Mouse (Mus musculus): ENCODE results near the gene Cxcl9. TPM values are rescaled to one million over a fixed set of nuclear protein-coding genes. Genes with fewer than 3 reads are reported as not detected.

Cxcl9 gene
- polyA plus RNA-seq (2014; fragmentation: Illumina TruSeq; extraction: RNeasy Lipid Tissue Mini Kit (QIAGEN cat#74804); ENCODE audit: low read depth, low replicate concordance), result 2.2 TPM

GRCm38 (mm10) chr5:92327929-92328328, at the start of gene Cxcl9:
Gene Cxcl9, minus strand, starts transcription at chr5:92328079.

DNA sequence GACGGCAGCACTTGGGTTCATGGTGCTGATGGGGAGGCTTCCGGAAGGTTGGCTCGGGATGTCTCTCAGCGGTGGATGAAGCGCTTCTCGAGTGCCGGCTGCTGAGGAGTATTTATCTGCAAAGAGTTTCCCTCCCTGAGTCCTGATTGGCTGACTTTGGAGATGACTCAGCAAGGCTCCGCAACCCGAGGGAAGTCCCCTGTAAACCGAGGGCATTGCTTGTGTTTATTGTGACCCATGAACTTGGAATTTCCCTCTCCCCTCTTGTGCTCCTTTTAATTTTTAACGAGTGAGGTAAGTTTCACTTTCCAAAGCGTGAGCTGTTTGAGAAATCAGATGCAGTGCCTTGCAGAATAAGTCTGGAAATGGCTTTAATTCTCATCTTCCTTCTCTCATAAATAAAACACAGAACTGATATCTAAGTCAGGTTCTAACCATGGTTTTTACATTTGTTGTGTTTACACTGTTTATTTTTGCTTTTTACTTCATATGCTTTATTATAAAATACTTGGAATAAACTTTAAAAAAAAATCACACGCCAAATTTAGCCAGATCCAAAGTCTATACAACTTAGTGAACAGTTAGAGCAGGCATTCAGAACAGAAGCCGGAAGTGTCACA, 21.0 kb upstream of the Cxcl9 start, which contains the start of gene Cxcl10:
Cxcl10 (minus strand) TSS at position 96 of the 620 bp plus-strand sequence.

GRCm38 (mm10) chr5:92331635-92332338, 3.9 kb upstream of the Cxcl9 start, which contains the start of gene Art3:
Gene Art3, plus strand, starts transcription at chr5:92331827.

DNA sequence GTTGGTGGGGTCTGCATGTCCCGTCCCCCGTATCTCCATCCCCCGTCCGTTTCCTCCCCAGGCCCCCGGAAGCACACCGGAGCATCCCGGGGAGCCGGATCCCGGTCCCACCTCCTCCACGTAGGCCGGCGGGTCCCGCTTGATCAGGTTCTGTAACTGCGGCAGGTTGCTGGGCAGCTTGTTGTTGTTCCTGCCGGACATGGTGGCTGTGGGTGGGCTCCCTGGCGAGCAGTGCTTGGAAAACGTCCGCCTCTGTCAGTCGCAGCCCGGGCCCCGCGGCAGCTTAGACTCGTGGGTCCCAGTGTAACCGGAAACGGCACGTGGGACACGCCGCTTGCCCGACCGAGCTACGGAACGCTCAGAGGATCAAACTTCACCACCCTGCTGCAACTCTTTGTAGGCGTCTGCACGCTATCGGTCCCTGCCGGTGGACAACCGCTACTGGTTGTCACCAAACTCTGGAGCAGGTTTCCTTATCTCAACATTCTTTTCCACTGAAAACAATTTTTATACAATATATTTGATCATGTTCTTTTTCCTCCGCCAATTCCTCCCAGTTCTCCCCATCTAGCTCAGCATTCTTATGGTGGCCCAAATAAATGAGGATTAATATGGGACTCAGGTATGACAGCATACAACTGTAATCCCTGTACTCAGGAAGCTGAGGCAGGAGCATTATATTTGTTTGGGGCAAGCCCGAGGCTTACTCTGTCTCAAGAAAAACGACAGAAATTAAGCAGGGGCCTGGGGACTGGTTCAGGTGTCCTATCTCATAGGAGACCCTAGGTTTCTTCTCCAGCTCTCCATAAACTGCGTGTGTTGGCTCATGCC, 18.0 kb downstream of the Cxcl9 start, which contains the start of gene Sdad1:
Sdad1 (minus strand) TSS at position 799 of the 831 bp plus-strand sequence.

GRCm38 (mm10) chr5:92277437-92278394, 50.2 kb downstream of the Cxcl9 start, which contains the start of gene Naaa:
Gene Naaa, minus strand, starts transcription at chr5:92278170.

Other genes with a start within 250 kb of the Cxcl9 start
- gene G3bp2, start 244.4 kb downstream of the Cxcl9 start, polyA plus RNA-seq (2014; fragmentation: Illumina TruSeq; extraction: RNeasy Lipid Tissue Mini Kit (QIAGEN cat#74804); ENCODE audit: low read depth, low replicate concordance), result 155 TPM
- gene Uso1, start 190.1 kb downstream of the Cxcl9 start, polyA plus RNA-seq (2014; fragmentation: Illumina TruSeq; extraction: RNeasy Lipid Tissue Mini Kit (QIAGEN cat#74804); ENCODE audit: low read depth, low replicate concordance), result 134 TPM
- gene U90926, start 112.7 kb downstream of the Cxcl9 start, polyA plus RNA-seq (2014; fragmentation: Illumina TruSeq; extraction: RNeasy Lipid Tissue Mini Kit (QIAGEN cat#74804); ENCODE audit: low read depth, low replicate concordance), result not detected
- not detected for gene Ppef2, start 71.8 kb downstream of the Cxcl9 start, polyA plus RNA-seq (2014; fragmentation: Illumina TruSeq; extraction: RNeasy Lipid Tissue Mini Kit (QIAGEN cat#74804); ENCODE audit: low read depth, low replicate concordance)
- gene Naaa, start 49.9 kb downstream of the Cxcl9 start, polyA plus RNA-seq (2014; fragmentation: Illumina TruSeq; extraction: RNeasy Lipid Tissue Mini Kit (QIAGEN cat#74804); ENCODE audit: low read depth, low replicate concordance), result 6.7 TPM
- 9.9 TPM for gene Sdad1, start 17.6 kb downstream of the Cxcl9 start, polyA plus RNA-seq (2014; fragmentation: Illumina TruSeq; extraction: RNeasy Lipid Tissue Mini Kit (QIAGEN cat#74804); ENCODE audit: low read depth, low replicate concordance)
- 9.2 TPM for gene Art3, start 3.7 kb upstream of the Cxcl9 start, polyA plus RNA-seq (2014; fragmentation: Illumina TruSeq; extraction: RNeasy Lipid Tissue Mini Kit (QIAGEN cat#74804); ENCODE audit: low read depth, low replicate concordance)
- 6.3 TPM for gene Cxcl10, start 20.8 kb upstream of the Cxcl9 start, polyA plus RNA-seq (2014; fragmentation: Illumina TruSeq; extraction: RNeasy Lipid Tissue Mini Kit (QIAGEN cat#74804); ENCODE audit: low read depth, low replicate concordance)
- 34.6 TPM for gene Nup54, start 107.1 kb upstream of the Cxcl9 start, polyA plus RNA-seq (2014; fragmentation: Illumina TruSeq; extraction: RNeasy Lipid Tissue Mini Kit (QIAGEN cat#74804); ENCODE audit: low read depth, low replicate concordance)
- 52.7 TPM for gene Scarb2, start 178.8 kb upstream of the Cxcl9 start, polyA plus RNA-seq (2014; fragmentation: Illumina TruSeq; extraction: RNeasy Lipid Tissue Mini Kit (QIAGEN cat#74804); ENCODE audit: low read depth, low replicate concordance)
- gene Fam47e, start 227.0 kb upstream of the Cxcl9 start, polyA plus RNA-seq (2014; fragmentation: Illumina TruSeq; extraction: RNeasy Lipid Tissue Mini Kit (QIAGEN cat#74804); ENCODE audit: low read depth, low replicate concordance), result 1.4 TPM

All from kidney, adult 10 weeks (tissue).